Mouse (Mus musculus): Measurements from ENCODE around the gene B4galt5.

The B4galt5 gene

DNA sequence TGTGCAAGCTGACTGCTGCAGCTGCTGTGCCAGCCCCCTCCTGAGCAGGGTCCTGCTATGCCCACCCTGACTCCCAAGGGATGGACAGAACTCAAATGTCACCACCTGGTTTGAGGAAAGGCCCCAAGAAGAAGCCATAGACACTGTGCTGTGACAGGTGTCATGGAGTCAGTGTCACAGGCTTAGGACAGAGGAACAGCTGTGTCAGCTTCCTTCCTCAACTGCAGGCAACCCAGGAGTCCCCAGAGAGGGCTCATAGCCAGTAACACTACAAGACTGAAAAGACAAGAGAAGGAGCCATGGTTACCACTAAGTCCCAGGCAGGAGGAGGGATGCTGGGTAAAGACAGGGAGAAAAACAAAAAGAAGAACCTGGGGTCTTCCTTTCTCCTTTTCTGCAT lies 7.9 kb upstream of the B4galt5 start:
- DNase-seq: no peak

GRCm38 (mm10) chr2:167354611-167355165 lies 5.7 kb upstream of the B4galt5 start:
- DNase-seq: no peak

- DNase-seq: no peak
Observed at GRCm38 (mm10) chr2:167354046-167354445, 5.1 kb upstream of the B4galt5 start.

GRCm38 (mm10) chr2:167352496-167352895 lies 3.5 kb upstream of the B4galt5 start:
- DNase-seq: no peak

DNA sequence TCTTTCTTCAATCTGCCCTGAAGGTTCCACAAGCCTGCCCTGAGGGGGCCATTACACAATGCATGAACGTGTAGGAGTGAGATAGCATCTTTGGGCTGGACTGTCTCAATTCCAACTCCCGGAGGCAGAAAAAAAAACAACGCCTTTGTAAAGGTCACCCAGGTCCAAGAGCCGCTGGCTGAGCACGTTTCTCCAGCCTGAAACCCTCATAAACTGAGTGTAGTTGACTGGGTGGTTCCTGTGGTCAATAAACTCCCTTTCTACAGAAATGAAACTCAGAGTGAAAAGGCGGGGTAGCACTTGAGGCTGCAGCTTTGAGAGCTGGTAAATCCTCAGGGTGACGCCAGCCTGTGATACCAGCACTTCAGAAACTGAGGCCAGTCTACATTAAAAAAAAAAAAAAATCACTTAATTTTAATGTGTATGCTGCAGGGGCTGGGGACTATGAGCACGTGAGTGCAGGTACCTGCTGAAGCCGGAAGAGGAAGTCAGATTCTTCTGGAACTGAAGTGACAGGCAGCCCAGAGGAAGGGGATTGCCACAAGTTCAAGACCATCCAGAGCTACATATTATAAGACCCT lies 2.5 kb upstream of the B4galt5 start:
- DNase-seq: no peak

DNA sequence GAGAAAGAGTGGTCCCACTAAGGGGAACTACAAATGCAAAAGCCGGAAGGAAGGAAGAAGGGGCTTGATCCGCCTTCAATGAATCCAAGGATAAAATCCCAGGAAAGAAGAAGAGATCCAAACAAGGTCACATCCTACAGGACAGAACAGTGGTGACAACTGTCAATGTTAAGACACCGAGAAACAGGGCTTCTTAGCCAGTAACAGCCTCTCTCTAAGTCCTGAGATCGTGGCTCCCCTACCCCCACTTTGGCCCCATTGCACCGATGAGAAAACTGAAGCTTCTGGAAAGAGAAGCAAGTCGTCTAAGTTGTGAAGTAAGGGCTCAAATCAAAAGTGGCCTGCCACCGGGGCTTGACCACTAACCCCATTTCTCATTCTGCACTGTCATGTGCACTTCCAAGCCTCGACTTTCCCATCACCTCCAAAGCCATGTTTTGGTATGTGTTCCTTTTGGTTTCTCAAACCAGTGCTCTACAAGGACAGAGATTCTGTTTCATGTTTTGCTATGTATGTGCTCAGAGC lies 1.2 kb upstream of the B4galt5 start:
- no peak for DNase-seq

- peak; percentile 95 for DNase-seq
Observed at GRCm38 (mm10) chr2:167349283-167349936, 427 bp upstream of the B4galt5 start.

GRCm38 (mm10) chr2:167347991-167348375 lies 1.0 kb downstream of the B4galt5 start:
- no peak for DNase-seq

DNA sequence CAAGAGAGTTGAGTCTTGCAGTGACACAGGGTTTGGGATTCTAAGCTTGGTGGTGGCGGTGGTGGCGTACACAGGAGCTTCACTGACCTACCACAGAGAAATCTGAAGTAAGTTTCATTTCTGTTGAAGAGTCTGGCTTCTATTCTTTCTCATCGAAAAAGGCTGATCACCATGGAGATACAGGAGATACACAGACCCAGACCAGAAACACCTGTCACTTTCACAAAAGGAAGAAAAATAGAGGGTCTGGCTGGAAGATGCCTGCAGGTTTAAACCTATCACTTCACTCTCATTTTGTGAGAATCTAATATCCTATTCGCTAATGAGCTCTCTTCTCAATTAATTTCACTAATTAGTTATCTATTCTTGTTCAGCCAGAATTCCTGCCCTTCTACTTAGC lies 1.6 kb downstream of the B4galt5 start:
- DNase-seq: no peak

DNA sequence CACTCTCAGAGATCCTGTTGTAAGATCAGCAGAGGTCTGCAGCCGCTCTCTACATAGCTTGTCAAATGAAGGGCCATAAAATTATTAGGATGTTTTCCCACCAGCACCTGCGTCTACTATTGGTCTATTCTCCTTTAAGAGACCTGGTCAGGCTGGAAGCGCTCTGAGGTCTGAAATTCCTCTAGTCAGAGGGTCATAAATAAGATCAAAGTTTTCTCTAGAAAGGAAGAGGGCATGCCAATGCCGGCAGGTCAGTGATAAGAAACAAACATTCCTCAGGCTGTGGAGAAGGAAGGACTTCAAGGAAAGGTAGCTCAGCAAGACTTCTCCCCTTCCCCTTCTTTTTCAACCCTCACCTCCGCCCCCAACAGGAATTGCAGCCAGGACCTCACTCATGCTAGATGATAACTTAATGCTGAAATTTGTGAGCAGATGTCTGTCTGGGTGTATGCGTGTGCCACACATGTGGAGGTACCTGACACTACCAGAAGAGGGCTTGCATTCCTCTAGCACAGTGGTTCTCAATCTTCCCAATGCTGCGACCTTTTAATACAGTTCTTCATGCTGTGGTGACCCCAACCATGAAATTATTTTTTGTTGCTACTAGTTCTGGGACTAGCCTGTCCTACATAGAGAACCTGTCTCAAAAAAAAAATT lies 3.3 kb downstream of the B4galt5 start:
- DNase-seq: no peak

GRCm38 (mm10) chr2:167344871-167345507 lies 4.0 kb downstream of the B4galt5 start:
- no peak for DNase-seq

DNA sequence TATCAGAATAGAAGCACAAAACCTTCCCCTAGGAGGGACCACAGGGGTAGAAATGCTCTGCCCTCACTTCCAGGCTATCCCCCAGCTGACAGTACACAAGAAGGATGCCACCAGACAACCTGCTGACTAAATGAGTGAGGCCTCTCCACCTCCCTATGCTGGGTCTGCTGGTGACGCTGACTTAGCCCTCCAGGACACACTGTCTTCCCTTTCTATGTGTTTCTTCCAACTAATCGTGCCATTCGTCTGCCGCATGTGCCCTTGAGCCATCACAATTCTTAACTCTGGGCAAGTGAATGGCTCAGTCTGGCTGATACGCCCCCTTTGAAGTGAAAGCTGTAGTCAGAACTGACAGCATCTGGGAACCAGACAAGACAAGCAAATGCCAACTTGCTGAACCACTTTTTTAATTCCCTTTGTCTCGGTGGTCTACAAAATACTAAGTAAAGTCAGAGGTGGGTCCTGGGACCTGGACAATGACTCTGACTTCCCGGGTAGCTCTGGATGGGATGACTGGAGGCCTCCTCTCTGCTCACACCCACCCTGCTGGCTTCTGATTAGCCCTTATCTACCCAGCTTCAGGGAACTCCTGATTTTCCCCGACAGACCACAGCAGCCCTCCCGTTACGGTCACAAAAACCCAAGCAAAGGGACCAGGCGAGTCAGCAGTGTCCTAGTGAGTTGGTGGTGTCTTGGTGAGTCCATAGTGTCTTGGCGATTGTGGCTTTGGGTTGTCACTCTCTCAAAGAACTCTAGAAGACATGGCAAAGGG lies 5.4 kb downstream of the B4galt5 start:
- no peak for DNase-seq

GRCm38 (mm10) chr2:167342876-167343275 lies 6.1 kb downstream of the B4galt5 start:
- DNase-seq: no peak

DNA sequence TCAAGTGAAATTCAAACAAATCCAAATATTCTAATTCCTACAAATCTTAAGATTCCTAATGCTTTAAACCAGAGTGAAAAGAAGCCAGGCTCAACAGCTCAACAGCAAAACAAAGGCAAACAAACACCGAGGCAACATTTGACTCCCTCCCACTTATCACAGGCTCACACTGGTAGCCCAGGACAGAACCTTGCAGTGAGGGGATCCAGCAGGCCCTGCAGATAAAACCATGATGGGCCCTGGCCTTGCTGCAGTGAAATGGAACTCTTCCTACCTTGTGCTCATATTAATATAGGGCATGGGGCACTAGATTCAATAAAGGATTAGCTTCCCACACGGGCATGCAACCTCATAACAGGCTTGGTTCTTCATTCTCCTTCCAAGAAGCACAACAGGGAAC lies 11.4 kb downstream of the B4galt5 start:
- DNase-seq: no peak

GRCm38 (mm10) chr2:167337214-167337512 lies 11.8 kb downstream of the B4galt5 start:
- DNase-seq: no peak

DNA sequence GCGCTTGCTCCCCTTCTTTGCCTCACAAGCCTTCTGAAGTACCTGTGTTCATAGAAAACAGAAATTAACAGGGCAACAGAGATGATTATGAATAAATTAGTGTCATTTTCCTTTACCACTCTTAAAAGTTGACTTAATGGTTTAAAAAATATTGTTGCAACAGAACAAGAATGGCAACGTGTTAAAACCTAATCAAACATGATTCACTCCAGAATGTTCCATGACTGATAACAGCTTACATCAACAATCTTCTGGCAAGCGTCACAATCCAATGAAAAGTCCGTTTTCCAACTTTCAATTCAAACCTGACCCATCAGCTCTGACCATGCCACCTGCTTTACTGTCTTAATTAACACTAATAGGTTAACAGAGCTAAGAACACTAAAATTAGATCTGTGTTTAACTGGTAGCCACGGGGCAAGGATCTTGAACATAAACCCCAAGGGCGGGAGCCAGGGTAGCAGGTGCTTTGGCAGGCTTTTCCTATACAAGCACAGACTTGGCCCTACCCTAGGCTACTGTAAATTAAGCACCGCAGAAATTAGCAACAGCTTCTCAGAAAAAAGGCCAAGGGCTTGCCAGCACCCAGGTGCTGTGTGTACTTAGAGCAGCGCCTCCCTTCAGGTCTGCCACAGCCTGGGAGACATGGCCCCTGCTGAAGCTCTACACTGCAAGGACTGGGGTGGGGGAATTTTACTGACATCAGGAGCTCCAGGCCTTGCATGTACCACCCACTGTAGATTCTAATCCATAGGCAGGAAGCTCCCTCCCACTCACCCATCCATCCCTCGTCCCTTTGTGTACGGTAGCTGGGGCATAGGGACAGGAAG lies 12.4 kb downstream of the B4galt5 start:
- peak; percentile 71 for DNase-seq

DNA sequence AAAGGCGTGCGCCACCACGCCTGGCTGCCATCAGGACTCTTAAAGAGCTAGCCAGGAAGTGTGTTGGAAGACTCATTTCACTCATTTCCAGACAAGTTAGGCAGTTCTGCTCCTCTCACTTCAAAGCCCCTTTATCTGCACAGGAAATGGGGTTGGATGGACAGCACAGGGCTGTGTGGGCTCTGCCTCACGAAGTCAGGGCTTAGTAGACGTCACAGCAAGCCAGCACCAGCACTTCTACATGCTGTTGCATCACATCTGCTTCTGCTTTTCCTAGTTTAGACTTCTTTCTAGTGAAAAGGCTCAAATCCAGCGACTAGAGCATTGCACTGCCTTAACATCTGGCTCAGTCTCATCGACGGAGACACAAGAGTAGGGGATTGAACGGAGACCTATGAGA lies 13.9 kb downstream of the B4galt5 start:
- DNase-seq: no peak

- no peak for DNase-seq
Observed at GRCm38 (mm10) chr2:167334312-167334711, 14.7 kb downstream of the B4galt5 start.

DNA sequence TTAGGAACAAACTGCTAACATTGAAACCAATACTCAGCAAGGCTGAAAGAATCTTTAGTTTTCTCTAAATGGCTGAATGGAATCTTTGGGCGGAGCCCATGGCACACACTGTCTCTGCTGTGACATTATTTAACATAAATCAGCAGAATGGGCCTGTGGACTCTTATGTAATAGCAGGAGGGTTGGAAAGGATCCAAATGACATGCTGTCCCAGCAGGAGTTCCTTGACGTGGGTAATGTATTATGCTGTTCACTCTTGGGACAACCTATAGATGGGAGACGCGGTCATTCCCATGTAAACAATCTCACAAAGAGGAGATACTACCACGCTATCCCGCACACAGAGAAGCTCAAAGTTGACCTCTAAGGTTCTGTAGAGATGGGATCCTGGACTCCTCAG lies 15.5 kb downstream of the B4galt5 start:
- no peak for DNase-seq

DNA sequence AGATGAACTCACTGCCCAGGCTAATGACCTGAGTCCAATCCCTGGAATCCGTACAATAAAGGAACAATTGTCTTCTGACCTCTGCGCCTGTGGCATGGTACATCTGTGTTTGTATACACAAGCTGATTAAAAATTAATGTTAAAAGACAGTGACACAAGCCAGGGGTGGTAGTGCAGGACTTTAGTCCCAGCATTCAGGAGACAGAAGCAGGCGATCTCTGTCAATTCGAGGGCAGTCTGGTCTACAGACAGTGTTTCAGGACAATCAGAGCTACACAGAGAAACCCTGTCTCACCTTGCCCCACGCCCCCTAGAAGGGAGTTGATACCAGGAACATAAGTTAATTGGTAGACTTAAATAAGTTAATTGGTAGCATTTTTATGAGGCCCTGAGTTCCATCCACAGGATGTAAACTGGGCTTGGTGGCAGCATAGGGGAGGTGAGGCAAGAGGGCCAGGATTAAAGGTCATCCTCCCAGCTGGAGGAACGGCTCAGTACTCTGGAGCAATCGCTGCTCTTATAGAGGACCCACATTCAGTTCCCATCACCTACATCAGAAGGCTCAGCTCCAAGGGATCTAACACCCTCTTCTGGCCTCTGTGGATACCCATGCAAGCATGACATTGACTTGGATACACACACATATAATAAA lies 16.5 kb downstream of the B4galt5 start:
- DNase-seq: no peak

DNA sequence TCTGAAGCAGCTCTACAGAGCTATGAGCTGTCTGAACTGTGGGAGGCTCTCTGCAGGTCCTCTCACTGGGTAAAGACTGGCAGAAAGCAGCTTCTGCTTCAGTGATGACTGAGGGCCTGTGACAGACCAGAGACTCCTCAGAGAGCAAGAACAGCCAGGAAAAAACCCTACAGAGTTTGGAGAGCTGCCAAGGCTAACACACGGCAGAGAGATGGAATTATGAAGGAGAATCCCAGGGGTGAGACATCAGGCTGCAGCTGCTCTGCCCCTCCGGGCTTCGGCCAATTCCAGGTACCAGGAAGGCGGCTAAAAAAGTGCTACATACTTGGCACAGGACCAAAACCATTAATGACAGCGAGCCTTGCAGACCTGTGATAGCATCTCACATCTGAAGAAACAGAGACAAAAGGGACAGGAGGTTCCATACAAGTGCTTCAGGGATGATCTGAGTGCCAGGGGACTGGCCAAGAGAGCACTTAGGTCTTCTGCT lies 17.5 kb downstream of the B4galt5 start:
- peak; percentile 56 for DNase-seq

All from cerebellum, adult 8-10 months (tissue).